Mouse (Mus musculus): ENCODE data around the gene Rnf213. TPM values are rescaled to one million over a fixed set of nuclear protein-coding genes. Genes with fewer than 3 reads are reported as not detected.
A peak's percentile ranks its signal among the peaks of the same experiment; 100 is the strongest.

Rnf213 gene
- polyA plus RNA-seq, 1 experiment: 2.8 TPM

- no peak for DNase-seq (ENCODE audit: low read depth)
Observed at GRCm38 (mm10) chr11:119520713-119521063, 127.8 kb downstream of the Rnf213 start.

GRCm38 (mm10) chr11:119521920-119522710 lies 129.2 kb downstream of the Rnf213 start:
- DNase-seq (ENCODE audit: low read depth): no peak
- TF ChIP-seq CTCF (IDR thresholded peaks at IDR 0.05; ENCODE audit: borderline replicate concordance, extremely low read depth, insufficient read depth, insufficient read length) (no peak), POLR2A (IDR thresholded peaks at IDR 0.05; ENCODE audit: borderline replicate concordance, extremely low read depth, insufficient read depth, insufficient read length, poor library complexity, severe bottlenecking) (no peak)

More at GRCm38 (mm10) chr11:119520713-119521063, 127.8 kb downstream of the Rnf213 start:
- no peak for TF ChIP-seq POLR2A (IDR thresholded peaks at IDR 0.05; ENCODE audit: borderline replicate concordance, extremely low read depth, insufficient read depth, insufficient read length, poor library complexity, severe bottlenecking)
- TF ChIP-seq CTCF (IDR thresholded peaks at IDR 0.05; ENCODE audit: borderline replicate concordance, extremely low read depth, insufficient read depth, insufficient read length): no peak

DNA sequence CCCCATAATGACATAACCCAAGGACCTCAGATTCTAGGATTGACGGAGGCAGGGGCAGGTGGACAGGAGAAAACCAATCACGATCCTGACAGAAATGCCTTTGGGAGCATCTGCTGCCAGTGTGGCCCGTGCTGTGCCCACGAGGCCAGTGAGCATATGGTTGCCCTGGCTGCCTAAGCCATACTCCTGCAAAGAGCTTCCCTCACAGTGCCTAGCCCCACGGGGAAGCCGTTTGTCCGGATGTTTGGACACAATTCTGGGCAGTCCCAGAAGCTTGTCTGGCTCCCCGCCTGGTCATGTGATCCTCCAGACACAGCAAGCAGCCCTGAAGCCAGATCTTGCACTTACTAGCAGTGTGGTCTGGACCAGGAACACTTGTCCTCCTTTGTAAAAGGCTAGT lies 129.9 kb downstream of the Rnf213 start:
- TF ChIP-seq CTCF (IDR thresholded peaks at IDR 0.05; ENCODE audit: borderline replicate concordance, extremely low read depth, insufficient read depth, insufficient read length) (no peak), POLR2A (IDR thresholded peaks at IDR 0.05; ENCODE audit: borderline replicate concordance, extremely low read depth, insufficient read depth, insufficient read length, poor library complexity, severe bottlenecking) (no peak)
- peak; percentile 51 for DNase-seq (ENCODE audit: low read depth)

GRCm38 (mm10) chr11:119523392-119523791 lies 130.5 kb downstream of the Rnf213 start:
- TF ChIP-seq CTCF (IDR thresholded peaks at IDR 0.05; ENCODE audit: borderline replicate concordance, extremely low read depth, insufficient read depth, insufficient read length) (no peak), POLR2A (IDR thresholded peaks at IDR 0.05; ENCODE audit: borderline replicate concordance, extremely low read depth, insufficient read depth, insufficient read length, poor library complexity, severe bottlenecking) (no peak)

DNA sequence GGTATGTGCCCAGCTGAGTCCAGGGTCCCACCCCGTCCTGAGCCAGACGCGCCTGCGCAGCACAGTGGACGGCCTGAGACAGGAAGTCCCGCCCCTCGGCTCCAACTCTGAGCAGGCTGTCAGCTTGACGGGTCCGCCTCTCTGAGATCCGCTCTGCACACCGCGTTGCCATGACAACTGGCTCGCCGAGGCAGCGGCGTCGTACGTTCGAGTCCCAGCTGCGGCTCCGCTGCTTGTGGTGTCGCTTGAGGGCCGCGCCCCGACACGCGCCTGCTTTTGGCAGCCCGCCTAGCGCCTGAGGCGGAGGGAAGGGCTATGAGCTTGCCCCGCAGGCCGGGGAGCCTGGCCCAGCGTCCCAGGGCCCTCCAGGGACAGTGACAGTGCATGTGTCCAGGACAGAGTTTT lies 131.6 kb downstream of the Rnf213 start:
- DNase-seq (ENCODE audit: low read depth): peak; percentile 96
- TF ChIP-seq POLR2A (IDR thresholded peaks at IDR 0.05; ENCODE audit: borderline replicate concordance, extremely low read depth, insufficient read depth, insufficient read length, poor library complexity, severe bottlenecking): no peak
- no peak for TF ChIP-seq CTCF (IDR thresholded peaks at IDR 0.05; ENCODE audit: borderline replicate concordance, extremely low read depth, insufficient read depth, insufficient read length)

More at GRCm38 (mm10) chr11:119523392-119523791, 130.5 kb downstream of the Rnf213 start:
- DNase-seq (ENCODE audit: low read depth): no peak

DNA sequence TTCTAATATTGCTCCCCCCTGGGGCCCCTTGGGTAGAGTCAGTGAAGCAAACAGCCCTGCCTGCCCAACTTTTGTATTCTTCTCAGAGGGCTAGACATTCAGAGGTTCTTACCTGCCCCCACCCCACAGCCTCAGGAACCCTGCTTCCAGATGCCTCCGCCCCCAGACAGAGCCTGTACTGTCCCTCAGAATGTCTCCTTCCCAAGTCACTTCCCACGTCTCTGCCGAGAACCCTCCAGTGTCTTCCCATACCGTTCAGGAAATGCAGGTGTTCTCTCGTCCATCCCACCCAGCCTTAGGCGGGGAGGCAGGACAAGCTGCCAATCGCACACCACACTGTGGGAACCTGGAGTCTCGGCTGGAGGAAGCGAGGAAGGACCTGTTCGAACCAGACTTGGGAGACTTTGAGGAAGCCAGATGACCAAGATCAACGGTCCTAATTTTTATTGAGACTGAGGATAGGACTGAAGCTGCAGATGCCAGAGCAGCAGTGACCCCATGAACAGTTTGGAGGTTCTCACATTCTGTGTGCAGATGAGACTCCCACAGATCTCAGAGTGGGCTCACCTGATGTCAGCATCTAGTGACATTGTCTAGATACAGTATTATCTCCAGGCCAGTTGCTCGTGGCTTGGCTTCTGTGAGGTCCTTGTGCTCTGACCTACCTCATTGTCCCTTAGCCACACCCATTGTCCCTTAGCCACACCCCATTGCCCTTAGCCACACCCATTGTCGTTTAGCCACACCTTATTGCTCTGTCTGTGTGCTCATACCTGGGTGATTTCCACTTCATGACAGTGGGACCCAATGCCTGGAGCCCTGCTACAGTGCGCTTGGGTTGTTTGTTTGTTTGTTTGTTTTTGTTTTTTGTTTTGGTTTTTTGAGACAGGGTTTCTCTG lies 133.4 kb downstream of the Rnf213 start:
- TF ChIP-seq POLR2A (IDR thresholded peaks at IDR 0.05; ENCODE audit: borderline replicate concordance, extremely low read depth, insufficient read depth, insufficient read length, poor library complexity, severe bottlenecking) (no peak), CTCF (IDR thresholded peaks at IDR 0.05; ENCODE audit: borderline replicate concordance, extremely low read depth, insufficient read depth, insufficient read length) (no peak)
- DNase-seq (ENCODE audit: low read depth): no peak

DNA sequence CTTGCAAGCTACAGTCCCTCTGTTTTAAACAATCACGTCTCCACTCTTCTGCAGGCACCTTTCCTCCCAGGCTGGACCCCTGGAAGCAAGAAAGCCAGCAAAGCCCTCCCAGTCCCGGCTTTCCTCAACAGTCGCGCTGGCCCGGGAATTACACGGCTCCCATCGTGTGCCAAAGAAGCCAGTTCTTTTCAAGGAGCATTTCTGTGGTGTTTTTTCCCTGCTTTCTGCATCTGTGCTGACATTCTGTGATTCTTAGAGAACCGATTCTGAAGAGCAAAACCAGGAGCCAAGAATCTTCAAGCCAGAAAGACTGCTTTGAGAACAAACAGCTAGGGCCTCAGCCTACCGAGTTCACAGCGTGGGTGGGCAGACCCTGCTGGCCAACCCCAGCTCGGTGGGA lies 136.0 kb downstream of the Rnf213 start:
- DNase-seq (ENCODE audit: low read depth): peak; percentile 49
- TF ChIP-seq CTCF (IDR thresholded peaks at IDR 0.05; ENCODE audit: borderline replicate concordance, extremely low read depth, insufficient read depth, insufficient read length): no peak
- no peak for TF ChIP-seq POLR2A (IDR thresholded peaks at IDR 0.05; ENCODE audit: borderline replicate concordance, extremely low read depth, insufficient read depth, insufficient read length, poor library complexity, severe bottlenecking)

GRCm38 (mm10) chr11:119532460-119532859 lies 139.6 kb downstream of the Rnf213 start:
- TF ChIP-seq CTCF (IDR thresholded peaks at IDR 0.05; ENCODE audit: borderline replicate concordance, extremely low read depth, insufficient read depth, insufficient read length) (no peak), POLR2A (IDR thresholded peaks at IDR 0.05; ENCODE audit: borderline replicate concordance, extremely low read depth, insufficient read depth, insufficient read length, poor library complexity, severe bottlenecking) (no peak)
- peak; percentile 77 for DNase-seq (ENCODE audit: low read depth)

DNA sequence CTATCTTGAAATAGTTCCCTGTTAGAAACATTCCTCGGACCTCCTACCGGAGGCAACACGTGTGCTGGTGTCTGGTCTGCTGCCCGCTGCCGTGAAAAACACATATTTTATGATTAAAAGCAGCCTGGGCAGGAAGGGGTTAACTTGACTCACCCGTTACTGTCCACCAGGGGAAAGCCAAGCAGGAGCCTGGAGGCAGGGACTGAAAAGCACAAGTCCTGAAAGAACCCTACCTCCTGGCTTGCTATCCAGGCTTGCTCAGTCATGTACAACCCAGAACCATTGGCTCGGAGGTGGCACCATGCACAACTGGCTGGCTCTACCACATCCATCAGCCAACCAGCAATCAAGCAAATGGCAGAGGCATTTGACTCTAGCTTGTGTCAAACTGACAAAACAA lies 140.8 kb downstream of the Rnf213 start:
- DNase-seq (ENCODE audit: low read depth): no peak
- TF ChIP-seq POLR2A (IDR thresholded peaks at IDR 0.05; ENCODE audit: borderline replicate concordance, extremely low read depth, insufficient read depth, insufficient read length, poor library complexity, severe bottlenecking): no peak
- 0 out of 2 replicates have a peak, but pooled peaks have one; percentile 3 for TF ChIP-seq CTCF (IDR thresholded peaks at IDR 0.05; ENCODE audit: borderline replicate concordance, extremely low read depth, insufficient read depth, insufficient read length)

Other genes with a start within 250 kb of the Rnf213 start
- gene Tbc1d16, start 164.6 kb upstream of the Rnf213 start, polyA plus RNA-seq (2012; rRNA removed): 69.8 and 99.3 TPM in 2 replicates
- 11.0 and 17.0 TPM in 2 replicates for gene Ccdc40, start 164.5 kb upstream of the Rnf213 start, polyA plus RNA-seq (2012; rRNA removed)
- 93.3 and 102 TPM in 2 replicates for gene Gaa, start 125.2 kb upstream of the Rnf213 start, polyA plus RNA-seq (2012; rRNA removed)
- gene Eif4a3, start 93.0 kb upstream of the Rnf213 start, polyA plus RNA-seq (2012; rRNA removed): 188 and 217 TPM in 2 replicates
- 0.18 and 0.22 TPM in 2 replicates for gene Card14, start 85.3 kb upstream of the Rnf213 start, polyA plus RNA-seq (2012; rRNA removed)
- 3.6 and 5.8 TPM in 2 replicates for gene Sgsh, start 37.6 kb upstream of the Rnf213 start, polyA plus RNA-seq (2012; rRNA removed)
- 10.0 TPM in 2 replicates for gene Slc26a11, start 37.5 kb upstream of the Rnf213 start, polyA plus RNA-seq (2012; rRNA removed)
- 33.8 and 34.1 TPM in 2 replicates for gene Endov, start 98.2 kb downstream of the Rnf213 start, polyA plus RNA-seq (2012; rRNA removed)
- 9.2 and 14.7 TPM in 2 replicates for gene Nptx1, start 154.7 kb downstream of the Rnf213 start, polyA plus RNA-seq (2012; rRNA removed)
- gene Rptor, start 209.8 kb downstream of the Rnf213 start, polyA plus RNA-seq (2012; rRNA removed): 23.4 and 34.4 TPM in 2 replicates